Mouse (Mus musculus): ENCODE data around the gene Tlcd2. TPM values are rescaled to one million over a fixed set of nuclear protein-coding genes. Genes with fewer than 3 reads are reported as not detected.

Gene Tlcd2
- under 1 TPM in 3 of 4 experiments, not detected in 1; 0.43 to 0.45 (median 0.45) TPM for total RNA-seq (2022)

DNA sequence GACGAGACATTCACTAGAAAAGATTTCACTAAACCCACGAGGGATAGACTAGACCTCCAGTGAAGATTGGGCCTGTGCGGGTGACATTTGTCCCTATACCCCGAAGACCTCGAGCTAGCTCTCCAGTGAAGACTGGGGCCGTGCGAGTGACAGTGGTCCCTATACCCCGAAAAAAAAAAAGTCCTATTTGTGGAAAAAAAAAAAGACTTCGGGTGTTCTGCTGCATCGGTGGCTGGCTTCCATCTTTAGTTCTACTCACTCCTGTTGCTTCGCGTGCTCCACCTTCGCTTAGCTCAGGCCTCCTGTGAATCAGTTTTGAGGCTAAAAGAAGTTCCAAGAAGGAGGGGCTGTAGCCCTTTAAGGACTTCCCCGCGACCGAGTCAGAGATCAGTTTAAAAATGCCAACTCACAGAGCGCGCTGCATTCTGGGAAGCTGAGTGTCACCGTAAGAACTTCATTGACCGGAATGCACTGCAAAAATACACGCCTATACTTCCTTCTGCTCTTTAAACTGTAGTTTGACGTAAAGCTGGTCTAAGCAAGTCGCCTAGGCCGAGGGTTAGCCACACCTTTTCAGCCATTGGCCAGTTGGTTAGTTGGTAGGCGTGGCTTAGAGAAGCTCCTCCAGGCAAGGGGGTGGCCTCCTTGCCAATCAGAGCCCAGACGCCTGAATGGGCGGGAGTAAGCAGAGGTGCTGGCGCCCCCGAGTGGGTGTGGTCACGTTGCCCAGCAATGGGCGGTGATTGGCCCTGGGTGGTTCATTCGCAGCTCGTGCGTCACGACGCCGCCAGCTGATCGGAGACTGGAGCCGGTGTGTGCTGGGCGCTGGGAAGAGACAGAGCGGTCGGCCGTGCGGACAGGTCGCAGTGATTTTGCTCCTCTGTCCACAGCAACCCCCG is at the start of gene Tlcd2:
Tlcd2 (plus strand) TSS at position 872 of the 899 bp plus-strand sequence.
- DNase-seq (ENCODE audit: low spot score in 2 of 2): peak; percentile 100

DNA sequence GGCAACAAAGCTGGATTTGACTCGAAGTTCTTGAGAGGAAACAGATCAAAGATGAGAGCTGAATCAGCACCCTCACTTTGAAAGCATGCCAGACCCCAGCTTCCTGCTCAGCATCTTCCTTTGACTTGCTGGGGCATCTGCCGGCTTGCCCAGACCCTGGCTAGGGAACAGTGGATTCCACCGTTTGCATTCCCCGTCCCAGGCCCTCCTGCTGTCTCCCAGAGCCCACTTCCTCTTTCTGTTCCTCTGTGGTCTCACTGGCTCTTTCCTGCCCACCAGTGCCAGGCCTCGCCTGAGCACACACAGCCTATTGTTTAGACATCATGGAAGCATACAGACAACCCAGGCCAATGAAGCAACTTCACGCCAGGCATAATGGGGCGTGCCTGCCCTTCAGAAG is 46.4 kb upstream of the Tlcd2 start:
- no peak for DNase-seq (ENCODE audit: low spot score in 2 of 2)

DNA sequence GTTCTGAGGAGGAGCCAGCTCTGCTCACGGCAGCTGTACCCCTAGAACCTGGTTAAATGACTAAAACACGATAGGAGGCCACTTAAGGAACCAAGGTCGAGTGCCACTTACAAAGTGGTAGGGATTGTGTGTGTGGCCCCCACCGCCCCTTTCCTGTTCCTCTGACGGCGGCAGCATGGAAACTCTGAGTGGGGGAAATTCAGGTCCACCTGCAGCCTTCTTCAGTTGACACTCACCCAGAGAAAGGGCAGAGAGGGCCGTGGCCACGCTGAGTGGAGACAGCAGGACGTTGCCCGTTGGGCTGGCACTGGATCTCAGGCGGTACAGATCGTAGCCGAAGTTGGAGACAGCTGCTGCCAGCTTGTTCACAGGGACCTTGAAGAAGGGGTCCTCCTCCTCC is 45.5 kb upstream of the Tlcd2 start:
- no peak for DNase-seq (ENCODE audit: low spot score in 2 of 2)

DNA sequence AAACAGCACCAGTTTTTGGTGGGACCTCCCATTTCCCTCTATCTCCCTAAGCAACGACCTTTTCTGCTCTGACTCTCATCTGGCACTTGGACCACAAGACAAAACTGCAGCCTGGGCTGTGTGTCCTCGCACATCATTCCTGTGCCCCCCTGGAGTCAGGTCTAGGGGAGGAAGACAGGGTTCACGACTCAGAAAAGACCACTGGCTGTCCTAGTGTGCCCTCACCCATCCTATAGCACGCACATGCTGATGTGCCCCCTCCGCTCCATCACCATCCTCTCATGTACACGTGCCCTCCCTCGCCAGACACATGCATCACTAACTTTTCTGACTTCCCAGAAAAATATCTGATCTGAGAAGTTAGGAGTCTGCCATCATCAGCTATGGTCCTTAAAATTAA is 41.5 kb upstream of the Tlcd2 start:
- DNase-seq (ENCODE audit: low spot score in 2 of 2): no peak

DNA sequence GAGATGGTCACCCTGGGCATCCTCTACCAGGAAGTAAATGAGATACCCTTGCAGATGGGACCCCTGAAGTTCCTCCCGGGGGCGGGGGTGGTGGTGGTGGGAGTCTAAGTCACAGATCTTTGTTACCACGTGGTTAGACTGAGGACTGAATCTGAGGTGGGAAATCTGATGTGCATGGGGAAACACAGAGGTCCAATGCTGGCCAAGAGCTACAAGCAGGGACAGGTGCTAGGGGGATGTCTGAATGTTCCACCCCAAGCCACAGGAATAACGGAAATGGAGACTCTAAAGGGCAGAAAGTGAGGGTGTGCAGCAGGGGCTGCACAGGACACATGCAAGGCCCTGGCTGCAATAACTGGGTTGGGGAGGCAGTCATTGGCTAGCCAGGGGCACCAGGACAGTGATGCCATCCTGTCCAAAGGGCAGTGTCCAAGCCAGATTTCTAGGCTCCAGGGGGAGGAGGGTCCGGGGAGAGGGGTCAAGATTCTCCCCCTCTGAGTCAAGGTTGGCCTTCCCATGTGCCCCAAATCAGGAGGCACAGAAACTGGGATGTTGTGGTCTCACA is 40.6 kb upstream of the Tlcd2 start:
- no peak for DNase-seq (ENCODE audit: low spot score in 2 of 2)

DNA sequence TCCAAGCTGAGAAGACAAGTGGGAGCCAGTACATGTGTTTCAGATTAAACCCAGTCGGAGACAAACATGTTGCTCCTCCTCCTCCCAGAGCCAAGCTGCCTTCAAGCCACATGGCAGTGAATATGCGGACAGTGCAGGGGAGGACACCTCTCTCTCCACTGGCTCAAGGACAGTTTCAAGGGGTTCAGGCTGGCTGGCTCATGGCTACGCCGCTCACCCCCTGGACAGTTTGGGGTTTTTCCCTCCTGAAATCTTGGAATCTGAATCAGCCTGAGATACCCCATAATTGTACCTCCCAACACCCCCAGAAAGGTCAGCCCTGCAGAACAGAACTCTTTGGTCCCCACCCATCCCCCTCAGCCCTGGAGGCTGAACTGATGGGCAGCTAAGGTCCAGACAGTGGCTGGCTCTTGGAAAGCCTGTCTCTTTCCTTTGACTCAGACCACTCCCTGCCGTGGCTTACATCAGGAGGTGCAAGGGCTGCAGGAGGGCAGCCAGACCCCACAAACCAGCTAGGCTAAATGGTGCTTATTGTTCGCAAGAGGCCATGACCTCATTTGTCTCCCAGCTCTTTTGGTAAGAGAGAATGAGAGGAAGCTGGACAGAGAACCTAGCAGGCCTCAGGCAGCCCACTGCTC is 40.0 kb upstream of the Tlcd2 start:
- no peak for DNase-seq (ENCODE audit: low spot score in 2 of 2)

DNA sequence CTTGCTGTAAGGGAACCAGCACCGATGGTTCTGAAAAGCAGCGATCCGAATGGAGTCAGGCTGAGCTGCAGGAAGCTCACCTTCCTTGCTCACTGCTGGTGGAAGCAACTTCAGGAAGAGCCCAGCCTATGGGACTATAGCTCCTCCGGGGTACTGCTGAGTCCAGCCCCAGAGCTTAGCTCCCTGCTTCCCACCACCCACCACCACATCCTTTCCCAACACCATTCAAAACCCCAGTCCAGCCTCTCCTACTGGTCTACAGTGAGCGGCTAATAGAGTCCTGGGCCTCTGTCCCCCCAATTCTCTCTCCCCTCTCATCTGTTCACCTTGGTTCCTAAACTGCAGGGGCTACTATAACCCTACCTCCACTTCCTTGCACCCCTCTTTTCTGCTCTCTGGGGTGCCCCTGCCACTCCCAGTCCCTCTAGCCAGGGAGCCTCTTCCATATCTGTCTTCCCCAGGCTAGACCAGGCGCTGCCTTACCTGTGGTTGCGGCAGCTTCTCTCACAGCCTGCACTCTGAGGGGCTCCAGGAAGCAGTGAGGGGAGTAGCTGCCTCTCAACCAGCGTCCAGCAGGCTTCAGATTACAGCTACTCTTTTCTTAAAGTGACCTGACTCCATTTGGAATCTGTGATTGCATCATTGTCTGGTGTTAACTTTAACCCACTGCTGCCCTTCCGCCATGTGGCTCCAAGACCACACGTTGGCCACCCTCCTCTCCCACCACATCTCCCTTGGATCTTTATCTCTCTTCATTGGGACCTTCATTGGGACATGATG is 39.3 kb upstream of the Tlcd2 start, which contains the start of gene Serpinf1:
Serpinf1 (minus strand) TSS at position 689 of the 780 bp plus-strand sequence.
- no peak for DNase-seq (ENCODE audit: low spot score in 2 of 2)

DNA sequence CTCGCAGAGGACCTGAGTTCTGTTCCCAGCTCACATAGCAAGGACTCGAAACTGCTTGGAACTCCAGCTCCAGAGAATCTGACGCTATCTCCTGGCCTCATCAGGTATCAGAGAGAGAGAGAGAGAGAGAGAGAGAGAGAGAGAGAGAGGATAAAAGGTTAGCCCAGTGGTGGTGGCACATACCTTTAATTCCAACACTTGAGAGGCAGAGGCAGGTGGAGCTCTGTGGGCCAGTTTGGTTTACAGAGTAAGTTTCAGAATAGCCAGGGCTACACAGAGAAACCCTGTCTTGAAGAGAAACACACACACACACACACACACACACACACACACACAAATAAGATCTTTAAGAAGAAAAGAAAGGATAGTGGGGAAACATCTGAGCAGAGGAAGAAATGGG is 38.4 kb upstream of the Tlcd2 start:
- DNase-seq (ENCODE audit: low spot score in 2 of 2): no peak

DNA sequence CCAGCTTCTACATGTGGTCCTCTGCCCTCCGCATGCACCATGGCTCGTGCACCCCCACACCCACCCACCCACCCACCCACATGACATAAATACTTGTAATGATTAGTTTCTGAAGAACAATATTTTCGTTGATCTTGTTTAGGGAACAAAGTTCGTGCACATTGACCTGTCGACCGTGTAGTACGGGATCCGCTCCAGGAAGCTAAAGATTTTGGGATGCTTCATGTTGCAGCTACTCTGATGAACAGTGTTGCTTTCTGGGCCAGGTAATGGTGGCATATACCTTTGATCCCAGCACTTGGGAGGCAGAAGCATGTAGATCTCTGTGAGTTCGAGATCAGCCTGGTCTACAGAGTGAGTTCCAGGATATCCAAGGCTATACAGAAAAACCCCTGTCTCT is 37.5 kb upstream of the Tlcd2 start:
- no peak for DNase-seq (ENCODE audit: low spot score in 2 of 2)

DNA sequence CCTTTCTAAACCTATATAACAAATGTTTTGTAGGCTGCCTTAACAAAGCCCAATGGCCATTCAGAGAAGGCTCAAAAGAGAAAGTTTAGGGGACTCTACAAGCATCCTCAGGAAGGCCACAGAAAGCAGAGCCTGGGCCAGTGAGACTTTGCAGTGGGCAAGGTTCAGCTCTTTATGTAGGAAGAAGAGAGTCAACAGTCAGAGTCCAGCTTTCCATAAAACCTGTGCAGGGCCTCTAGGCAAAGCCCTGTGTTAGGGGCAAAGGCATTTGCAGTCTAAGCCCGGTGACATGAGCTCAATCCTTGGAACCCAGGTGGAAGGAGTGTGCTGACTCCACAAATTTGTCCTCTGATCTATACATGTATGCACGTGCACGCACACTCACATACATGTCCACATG is 37.1 kb upstream of the Tlcd2 start:
- no peak for DNase-seq (ENCODE audit: low spot score in 2 of 2)

DNA sequence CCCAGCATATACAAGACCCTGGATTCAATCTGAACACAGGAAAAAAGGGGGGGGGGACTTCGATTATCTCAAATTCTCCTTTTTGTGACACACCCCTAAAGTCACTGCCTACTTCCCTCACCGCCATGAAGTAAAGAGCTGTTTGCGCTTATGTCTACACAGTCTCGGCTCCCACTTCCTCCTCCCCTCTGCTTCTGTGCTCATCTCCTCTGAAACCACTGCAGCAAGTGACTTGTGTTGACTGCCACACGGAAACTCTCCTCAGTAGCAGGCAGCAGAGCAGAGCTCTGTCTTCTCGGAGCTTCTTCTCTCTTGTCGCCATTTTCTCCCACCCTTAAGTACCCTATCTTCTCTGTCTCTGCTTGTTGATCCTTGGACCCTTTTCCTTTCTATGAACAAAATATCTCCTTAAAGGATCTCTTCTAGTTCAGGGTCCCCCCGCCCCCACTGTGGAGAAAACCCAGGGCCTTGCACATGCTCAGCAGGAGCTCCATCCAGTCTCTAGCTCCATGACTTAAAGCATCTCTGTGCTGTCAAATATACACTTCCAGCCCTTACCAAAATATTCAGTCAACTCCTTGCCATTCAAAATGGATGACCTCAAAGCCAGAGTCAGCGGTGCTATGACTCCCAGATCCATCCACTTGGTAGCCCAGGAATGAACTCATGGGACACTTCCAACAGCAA is 32.4 kb upstream of the Tlcd2 start:
- DNase-seq (ENCODE audit: low spot score in 2 of 2): no peak

DNA sequence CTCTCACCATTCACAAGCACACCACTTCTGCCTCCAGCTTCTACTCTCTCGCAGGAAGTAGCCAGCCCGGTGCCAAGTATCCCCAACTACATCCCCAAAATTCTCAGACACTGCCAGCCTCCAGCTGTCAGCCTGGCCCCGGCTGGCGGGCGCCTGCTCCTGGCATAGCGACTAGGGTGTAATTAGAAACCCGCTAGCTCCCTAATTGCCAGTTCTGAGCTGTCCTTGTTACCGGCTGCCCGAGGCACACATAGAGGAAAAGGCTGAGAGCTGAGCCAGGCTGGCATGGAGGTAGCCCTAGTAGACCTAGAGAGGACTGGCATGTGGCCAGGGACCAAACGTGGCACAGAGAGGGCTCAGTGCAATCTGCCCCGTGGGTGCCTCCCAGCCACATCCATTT is 30.2 kb upstream of the Tlcd2 start:
- DNase-seq (ENCODE audit: low spot score in 2 of 2): peak; percentile 85 to 89

DNA sequence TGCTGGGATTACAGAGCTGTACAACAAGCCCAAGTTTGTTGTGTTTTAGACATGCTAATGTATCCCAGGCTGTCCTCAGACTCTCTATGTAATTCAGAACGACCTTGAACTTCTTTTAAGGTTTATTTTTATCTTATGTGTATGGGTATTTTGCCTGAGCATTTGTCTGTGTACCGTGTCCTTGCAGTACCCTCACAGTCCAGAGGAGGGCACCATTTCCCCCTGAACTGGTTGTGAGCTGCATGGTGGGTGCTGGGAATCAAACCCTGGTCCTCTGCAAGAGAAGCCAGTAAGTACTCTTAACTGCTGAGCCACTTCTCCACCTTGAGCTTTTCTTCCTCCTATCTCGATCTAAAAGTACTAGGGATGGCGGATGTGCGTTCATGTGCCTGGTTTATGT is 27.4 kb upstream of the Tlcd2 start:
- no peak for DNase-seq (ENCODE audit: low spot score in 2 of 2)

DNA sequence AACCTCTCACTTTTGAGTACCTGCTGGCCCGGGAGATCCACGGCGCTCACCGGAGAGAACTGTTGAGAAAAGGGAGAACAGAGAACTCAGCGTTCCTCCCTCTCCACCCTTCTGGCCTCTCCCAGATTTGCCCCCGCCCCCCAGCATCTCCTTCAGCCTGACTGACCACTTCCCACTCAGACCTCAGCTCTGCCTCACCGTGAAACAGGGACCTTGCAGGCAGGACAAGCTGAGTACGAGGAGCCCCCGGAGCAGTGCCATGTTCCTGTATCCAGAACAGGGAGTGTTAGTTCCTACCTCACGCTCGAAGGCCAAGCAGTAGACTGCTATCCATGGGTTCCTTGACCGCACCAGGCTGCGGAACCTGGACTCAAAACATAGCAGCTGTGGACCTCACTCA is 23.3 kb upstream of the Tlcd2 start:
- DNase-seq (ENCODE audit: low spot score in 2 of 2): no peak

DNA sequence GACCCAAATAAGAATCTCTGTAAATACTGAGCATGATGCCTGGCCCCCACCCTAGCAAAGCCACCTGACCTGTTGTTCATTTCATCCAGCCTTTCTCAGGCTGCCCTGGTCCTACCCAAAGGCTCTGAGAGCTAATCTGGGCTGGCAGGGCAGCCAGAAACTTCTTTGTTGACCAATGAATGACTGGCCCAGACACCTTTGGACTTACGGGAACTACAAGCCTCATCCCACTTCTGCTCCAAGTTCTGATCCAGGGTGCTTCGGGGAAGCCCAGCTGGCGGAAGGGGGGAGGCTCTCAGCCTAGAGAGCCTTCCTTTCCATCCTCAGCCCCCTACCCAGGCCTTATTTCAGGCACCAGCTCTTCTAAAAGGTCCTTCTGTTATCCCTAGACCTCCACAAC is 22.7 kb upstream of the Tlcd2 start:
- DNase-seq (ENCODE audit: low spot score in 2 of 2): no peak

DNA sequence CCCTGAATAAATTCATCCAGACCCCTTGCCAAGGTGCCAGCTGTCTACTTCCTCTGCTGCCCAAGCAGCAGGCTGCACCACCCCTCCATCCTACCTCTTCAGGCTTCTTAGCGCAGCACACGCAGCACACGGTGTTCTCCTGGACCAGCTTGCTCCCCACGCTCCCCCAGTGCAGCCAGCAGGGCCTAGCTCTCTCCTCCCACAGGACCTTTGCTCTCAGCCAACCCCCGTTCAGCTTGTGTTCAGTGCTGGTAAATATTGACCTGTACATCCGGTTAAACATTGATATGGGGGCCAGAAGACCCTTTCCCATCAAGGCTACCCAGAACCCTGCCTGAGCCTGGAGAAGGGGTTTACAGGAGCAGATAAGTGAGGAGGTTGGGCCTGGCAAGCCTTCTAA is 22.2 kb upstream of the Tlcd2 start, which contains the start of gene Serpinf2:
Serpinf2 (minus strand) TSS at position 229 of the 400 bp plus-strand sequence.
- DNase-seq (ENCODE audit: low spot score in 2 of 2): no peak

DNA sequence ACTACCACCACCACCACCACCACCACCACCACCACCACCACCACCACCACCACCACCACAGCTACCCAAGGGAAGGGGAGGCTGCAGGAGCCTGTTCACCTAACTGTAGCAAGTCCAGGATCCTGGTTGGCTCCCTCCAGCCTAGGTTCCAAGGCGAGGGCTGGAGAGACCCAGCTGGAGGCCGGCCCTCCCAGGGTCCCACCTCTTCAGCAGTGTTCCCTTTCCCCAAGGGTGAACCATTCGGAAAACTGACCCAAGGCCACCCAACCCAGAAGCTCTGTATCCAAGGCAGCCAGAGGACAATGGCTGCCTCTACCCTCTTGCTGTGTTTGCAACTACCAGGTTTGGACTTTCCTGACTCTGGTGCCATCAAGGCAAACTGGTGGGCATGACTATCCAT is 21.6 kb upstream of the Tlcd2 start:
- no peak for DNase-seq (ENCODE audit: low spot score in 2 of 2)

DNA sequence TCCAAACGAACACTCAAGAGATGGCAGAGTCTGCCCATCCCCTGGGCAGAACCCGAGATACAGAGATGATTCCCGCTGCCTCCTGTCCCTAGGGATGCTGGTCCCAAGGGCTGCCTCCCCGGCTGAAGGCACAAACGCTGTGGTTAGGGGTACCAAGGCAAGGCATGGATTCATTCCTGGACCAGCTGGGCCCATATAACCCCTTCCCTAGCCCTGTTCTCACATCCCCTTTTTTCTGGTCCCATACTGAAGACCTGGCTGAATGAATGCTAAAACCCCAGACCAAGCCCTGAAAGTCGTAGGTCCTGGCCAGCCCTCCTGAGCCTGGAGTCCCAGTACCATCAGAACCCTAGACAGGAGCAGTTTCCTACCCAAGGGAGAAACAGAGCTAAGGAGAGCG is 20.5 kb upstream of the Tlcd2 start:
- no peak for DNase-seq (ENCODE audit: low spot score in 2 of 2)

DNA sequence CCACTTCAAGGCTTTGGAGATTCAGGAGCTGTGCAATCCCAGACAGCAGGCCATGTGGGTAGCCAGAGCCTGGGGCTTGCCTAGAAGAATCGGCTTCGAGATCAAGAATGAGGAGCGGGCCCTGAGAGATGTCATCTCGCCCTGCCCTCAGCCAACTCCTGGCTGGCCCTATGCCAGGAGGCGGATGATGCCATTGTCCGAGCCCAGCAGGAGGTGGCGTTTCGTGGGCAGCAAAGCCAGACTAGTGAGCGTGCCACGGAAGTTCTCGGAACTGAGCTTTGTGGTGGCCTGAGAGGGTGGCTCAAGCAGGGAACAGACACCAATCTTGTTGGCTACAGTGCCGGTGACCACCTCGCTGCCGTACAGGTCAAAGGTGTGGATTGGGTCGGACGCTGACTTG is 19.9 kb upstream of the Tlcd2 start:
- DNase-seq (ENCODE audit: low spot score in 2 of 2): no peak

DNA sequence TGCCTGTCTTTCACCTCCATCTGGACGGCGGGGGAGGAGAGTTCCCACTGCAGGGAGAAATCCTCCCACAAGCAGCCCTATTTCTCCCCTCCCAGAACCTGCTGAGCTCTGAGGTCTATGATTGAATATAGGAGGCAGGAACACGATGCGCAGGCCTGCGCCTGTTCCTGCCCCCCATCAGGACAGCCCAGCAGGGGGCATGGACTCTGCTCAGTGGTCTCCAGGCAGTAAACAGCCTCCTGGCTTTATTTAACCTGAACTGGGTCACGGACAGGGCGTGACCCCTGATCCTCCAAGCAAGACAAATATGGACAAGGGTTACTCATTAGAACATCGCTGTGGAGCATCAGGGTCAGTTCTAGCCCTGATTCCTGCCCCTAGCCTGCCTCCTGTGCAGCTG is 17.8 kb upstream of the Tlcd2 start:
- no peak for DNase-seq (ENCODE audit: low spot score in 2 of 2)

DNA sequence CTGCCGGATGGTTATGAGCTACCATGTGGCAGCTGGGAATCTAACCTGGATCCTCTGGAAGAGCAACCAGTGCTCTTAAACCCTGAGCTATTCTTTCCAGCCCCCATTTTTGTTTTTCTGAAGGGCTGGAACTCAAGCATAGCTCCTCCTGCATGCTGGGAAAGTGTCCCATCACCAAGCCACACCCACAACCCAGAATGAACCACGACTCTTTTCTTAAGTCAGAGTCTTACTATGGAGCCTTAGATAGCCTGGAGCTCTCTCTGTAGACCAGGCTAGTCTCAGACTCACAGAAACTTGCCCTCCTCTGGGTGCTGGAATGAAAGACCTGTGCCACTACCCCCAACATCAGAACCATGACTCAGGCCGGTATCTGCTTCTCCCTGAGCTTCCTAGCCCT is 12.9 kb upstream of the Tlcd2 start:
- no peak for DNase-seq (ENCODE audit: low spot score in 2 of 2)

Data from layer of hippocampus, adult 8-10 months (tissue).